In genomic region chr10:88451990-88452389, GRCm38 (mm10) we compare ENCODE assay signal across 11 mouse cellular contexts.
"Had no signal": no experiment of that assay in that cellular context is flagged by ENCODE, and none has a peak within 500 bp of the region (broad histone marks: within the 10 kb centered on the region; RNA-seq: fewer than 3 reads in every experiment).

No protein-coding gene starts in this region.

- ATAC-seq: midbrain, embryonic 16.5 days had no signal

- DNase-seq: lung, adult 18-20 months; lung, embryonic 14.5 days; lung, postnatal 4 days; midbrain, embryonic 14.5 days; right cerebral cortex, postnatal 25 days; right cerebral cortex, postnatal 4 days; spleen, adult 18-20 months; thymus, adult 18-20 months; thymus, postnatal 25 days; thymus, postnatal 4 days had no signal
